In genomic region chr3:97844163-97844820, GRCm38 (mm10) we compare ENCODE assay signal across 18 mouse cellular contexts. TPM values are rescaled to one million over a fixed set of nuclear protein-coding genes. Genes with fewer than 3 reads are reported as not detected.
A peak's percentile ranks its signal among the peaks of the same experiment; 100 is the strongest.
DNase-seq lines count a peak whose midpoint lies in the region; ATAC-seq and TF ChIP-seq lines count a peak whose summit lies in the region.
"Had no signal": no experiment of that assay in that cellular context is flagged by ENCODE, and none has a peak within 500 bp of the region (broad histone marks: within the 10 kb centered on the region; RNA-seq: fewer than 3 reads in every experiment).

No protein-coding gene starts in this region.

- peak overlapping the region; percentile 26; the same call in 1 of the 2 replicates for H3K27ac ChIP-seq in left cerebral cortex, adult 2 months
- H3K27ac ChIP-seq in intestine, embryonic 16.5 days (ENCODE audit: low read length) = peak overlapping the region; percentile 5; the same call in 1 of the 2 replicates
- H3K27ac ChIP-seq in olfactory bulb, adult 2 months (ENCODE audit: insufficient read depth, low read depth, low read length) = peak overlapping the region; percentile 28
- H3K27ac ChIP-seq in hindbrain, embryonic 12.5 days = no peak overlapping the region
- H3K27ac ChIP-seq: embryonic facial prominence, embryonic 13.5 days; heart, adult 2 months; heart, embryonic 15.5 days; hindbrain, embryonic 10.5 days; kidney, embryonic 15.5 days; midbrain, embryonic 13.5 days had no signal

- H3K9ac ChIP-seq in intestine, embryonic 16.5 days (ENCODE audit: low read depth, low read length) = no peak overlapping the region
- H3K9ac ChIP-seq in hindbrain, embryonic 12.5 days = no peak overlapping the region
- H3K9ac ChIP-seq: embryonic facial prominence, embryonic 13.5 days; heart, embryonic 15.5 days; kidney, embryonic 15.5 days; midbrain, embryonic 13.5 days had no signal

- no peaks in the 10 kb centered on the region for H3K4me1 ChIP-seq in intestine, embryonic 16.5 days (ENCODE audit: control insufficient read depth, insufficient read depth, low read length)
- H3K4me1 ChIP-seq in olfactory bulb, adult 2 months (ENCODE audit: control insufficient read depth, insufficient read depth, low read length) = peaks cover 11% of the 10 kb centered on the region
- H3K4me1 ChIP-seq in hindbrain, embryonic 12.5 days = no peaks in the 10 kb centered on the region
- H3K4me1 ChIP-seq: embryonic facial prominence, embryonic 13.5 days; heart, embryonic 15.5 days; kidney, embryonic 15.5 days; midbrain, embryonic 13.5 days had no signal

- DNase-seq in left cerebral cortex, adult 2 months (ENCODE audit: extremely low spot score in 1 of 2, low spot score in 2 of 2) = no peak
- DNase-seq in left cerebral cortex, adult 11 months (ENCODE audit: low spot score) = no peak
- DNase-seq in brain, adult 2 months (ENCODE audit: low read depth, low spot score) = peak; percentile 58
- DNase-seq in ovary, postnatal 14 days (ENCODE audit: low spot score) = no peak
- DNase-seq: adrenal gland, postnatal 36 days; cerebellum, adult 9-10 months; gastrocnemius, postnatal 10 days; heart, adult 2 months; thymus, postnatal 14 days had no signal

- no peak for TF ChIP-seq POLR2A in olfactory bulb, adult 2 months (IDR thresholded peaks at IDR 0.05; ENCODE audit: insufficient read depth, low read depth, low read length)

- H3K27me3 ChIP-seq in intestine, embryonic 16.5 days (replicated peaks; ENCODE audit: control insufficient read depth, insufficient read depth, low read length) = no peaks in the 10 kb centered on the region
- H3K27me3 ChIP-seq in hindbrain, embryonic 12.5 days = no peaks in the 10 kb centered on the region; the same call in 1 of the 2 replicates
- H3K27me3 ChIP-seq: heart, embryonic 15.5 days; kidney, embryonic 15.5 days; midbrain, embryonic 13.5 days had no signal

- TF ChIP-seq CTCF in left cerebral cortex, adult 2 months (IDR thresholded peaks at IDR 0.05) = no peak
- TF ChIP-seq CTCF in olfactory bulb, adult 2 months (IDR thresholded peaks at IDR 0.05; ENCODE audit: insufficient read depth, low read depth, low read length) = no peak

- no peak overlapping the region for H3K4me2 ChIP-seq in intestine, embryonic 16.5 days (ENCODE audit: low read depth, low read length)
- H3K4me2 ChIP-seq in hindbrain, embryonic 12.5 days (replicated peaks) = no peak overlapping the region
- H3K4me2 ChIP-seq: embryonic facial prominence, embryonic 13.5 days; heart, embryonic 15.5 days; kidney, embryonic 15.5 days; midbrain, embryonic 13.5 days had no signal

- H3K9me3 ChIP-seq in intestine, embryonic 16.5 days (ENCODE audit: control insufficient read depth, low read length) = no peaks in the 10 kb centered on the region
- no peaks in the 10 kb centered on the region for H3K9me3 ChIP-seq in hindbrain, embryonic 12.5 days (replicated peaks)
- H3K9me3 ChIP-seq: embryonic facial prominence, embryonic 13.5 days; heart, embryonic 15.5 days; hindbrain, embryonic 10.5 days; kidney, embryonic 15.5 days; midbrain, embryonic 13.5 days had no signal

- H3K4me3 ChIP-seq in left cerebral cortex, adult 2 months = no peak overlapping the region
- no peak overlapping the region for H3K4me3 ChIP-seq in intestine, embryonic 16.5 days (ENCODE audit: low read length)
- H3K4me3 ChIP-seq in olfactory bulb, adult 2 months (ENCODE audit: insufficient read depth, low read depth, low read length) = no peak overlapping the region
- H3K4me3 ChIP-seq in hindbrain, embryonic 12.5 days = no peak overlapping the region
- H3K4me3 ChIP-seq: embryonic facial prominence, embryonic 13.5 days; heart, adult 2 months; heart, embryonic 15.5 days; hindbrain, embryonic 10.5 days; kidney, embryonic 15.5 days; midbrain, embryonic 13.5 days had no signal

- H3K36me3 ChIP-seq in intestine, embryonic 16.5 days (ENCODE audit: control insufficient read depth, insufficient read depth, low read length) = no peaks in the 10 kb centered on the region
- no peaks in the 10 kb centered on the region for H3K36me3 ChIP-seq in hindbrain, embryonic 12.5 days
- H3K36me3 ChIP-seq: embryonic facial prominence, embryonic 13.5 days; heart, embryonic 15.5 days; hindbrain, embryonic 10.5 days; kidney, embryonic 15.5 days; midbrain, embryonic 13.5 days had no signal

- peak; percentile 63 for ATAC-seq in intestine, embryonic 16.5 days
- no peak for ATAC-seq in hindbrain, embryonic 12.5 days (ENCODE audit: low FRiP score)
- ATAC-seq: inflammation-experienced regulatory T-cells, adult 6 months; midbrain, embryonic 13.5 days had no signal

- intact Hi-C loops in left cerebral cortex, adult 2 months (cut with DNase I) = no loop called here

- WGBS in intestine, embryonic 16.5 days = 69% methylated on average over 7 of the region's 7 CpGs
- 67% methylated on average over 7 of the region's 7 CpGs for WGBS in olfactory bulb, adult 2 months
- WGBS in hindbrain, embryonic 12.5 days = 86% methylated on average over 7 of the region's 7 CpGs

RNA-seq across cellular contexts. Expression of gene Pde4dip, which starts 44.2 kb away (rescaled TPM):
- total RNA-seq in left cerebral cortex, adult 2 months (2021) = 100 to 1,000 TPM; 224 to 246 TPM
- 20.2 and 21.2 TPM in 2 replicates for polyA plus RNA-seq in intestine, embryonic 16.5 days (2015; fragmentation: Nextera tagmentation; extraction: Ambion mirVana)
- polyA plus RNA-seq in olfactory bulb, adult 2 months (2012; ENCODE audit: insufficient read depth, insufficient read length, low replicate concordance, missing spikeins) = 39.5 and 82.8 TPM in 2 replicates
- polyA plus RNA-seq in hindbrain, embryonic 12.5 days (2016; fragmentation: Nextera tagmentation; extraction: Ambion mirVana) = 50.7 and 54.9 TPM in 2 replicates

RNA-seq across cellular contexts. Expression of gene Sec22b, which starts 56.7 kb away (rescaled TPM):
- total RNA-seq in left cerebral cortex, adult 2 months (2021) = 10 to 100 TPM; 80.1 to 90.2 TPM
- polyA plus RNA-seq in intestine, embryonic 16.5 days (2015; fragmentation: Nextera tagmentation; extraction: Ambion mirVana) = 152 and 157 TPM in 2 replicates
- not detected in 2 replicates for polyA plus RNA-seq in olfactory bulb, adult 2 months (2012; ENCODE audit: insufficient read depth, insufficient read length, low replicate concordance, missing spikeins)
- 104 and 114 TPM in 2 replicates for polyA plus RNA-seq in hindbrain, embryonic 12.5 days (2016; fragmentation: Nextera tagmentation; extraction: Ambion mirVana)
